Mouse (Mus musculus) liver, embryonic 16.5 days (tissue): ENCODE results near the gene Usp47. TPM values are rescaled to one million over a fixed set of nuclear protein-coding genes. Genes with fewer than 3 reads are reported as not detected.
A peak's percentile ranks its signal among the peaks of the same experiment; 100 is the strongest.

ENCODE experiments used
- ATAC-seq: fragments of 200-750 bp; cut with Nextera tagmentation; 2 replicates; pipeline ENCODE4 v1.8.0; 2017; ENCODE audit warnings: low read depth, mild to moderate bottlenecking, moderate number of reproducible peaks, moderate library complexity
- H3K27ac ChIP-seq: fragments of 300-500 bp; sonication (generic); 2 replicates; pipeline ENCODE4 v1.5.1; 2014; ENCODE audit warnings: mild to moderate bottlenecking, low read length
- H3K27me3 ChIP-seq: fragments of 300-500 bp; sonication (generic); 2 replicates; pipeline ENCODE4 v1.6.1; 2014; ENCODE audit warnings: low read depth, low read length, mixed read lengths; ENCODE audit not compliant: control insufficient read depth, insufficient read depth
- H3K36me3 ChIP-seq: fragments of 300-500 bp; sonication (generic); 2 replicates; pipeline ENCODE4 v1.6.1; 2014; ENCODE audit warnings: mild to moderate bottlenecking; ENCODE audit not compliant: control insufficient read depth, insufficient read depth
- H3K4me1 ChIP-seq: fragments of 300-500 bp; sonication (generic); 2 replicates; pipeline ENCODE4 v1.6.1; 2014; ENCODE audit warnings: low read depth, low read length, mixed read lengths; ENCODE audit not compliant: control insufficient read depth
- H3K4me2 ChIP-seq: fragments of 300-500 bp; sonication (generic); 2 replicates; pipeline ENCODE4 v1.6.1; 2014; ENCODE audit warnings: low read depth, low read length, mixed read lengths
- H3K4me3 ChIP-seq: fragments of 300-500 bp; sonication (generic); 2 replicates; pipeline ENCODE4 v1.5.1; 2014; ENCODE audit warnings: low read depth, mild to moderate bottlenecking, low read length
- H3K9ac ChIP-seq: fragments of 300-500 bp; sonication (generic); 2 replicates; pipeline ENCODE4 v1.6.1; 2014; ENCODE audit warnings: low read depth, low read length
- H3K9me3 ChIP-seq: fragments of 300-500 bp; sonication (generic); replicated peaks from 2 replicates; pipeline ENCODE4 v1.6.1; 2016; ENCODE audit warnings: low read length; ENCODE audit not compliant: control insufficient read depth
- WGBS: fragments of 180-500 bp; shearing (Covaris S2); extraction: QIAGEN DNeasy Blood & Tissue Kit; methylation state at CpG from one replicate; pipeline ENCODE4 v1.1.7; 2014; ENCODE audit not compliant: insufficient replicate concordance; 5-methylcytosine and 5-hydroxymethylcytosine counted together
- polyA plus RNA-seq: library from polyadenylated mRNA; unstranded; fragments of >200 nt; fragmentation: Nextera tagmentation; extraction: Ambion mirVana; gene quantifications from 2 replicates; pipeline ENCODE4 v1.2.1, GENCODE M21; 2015

Usp47 gene
- polyA plus RNA-seq, 1 experiment from 2014 or later = 19.9 TPM

DNA sequence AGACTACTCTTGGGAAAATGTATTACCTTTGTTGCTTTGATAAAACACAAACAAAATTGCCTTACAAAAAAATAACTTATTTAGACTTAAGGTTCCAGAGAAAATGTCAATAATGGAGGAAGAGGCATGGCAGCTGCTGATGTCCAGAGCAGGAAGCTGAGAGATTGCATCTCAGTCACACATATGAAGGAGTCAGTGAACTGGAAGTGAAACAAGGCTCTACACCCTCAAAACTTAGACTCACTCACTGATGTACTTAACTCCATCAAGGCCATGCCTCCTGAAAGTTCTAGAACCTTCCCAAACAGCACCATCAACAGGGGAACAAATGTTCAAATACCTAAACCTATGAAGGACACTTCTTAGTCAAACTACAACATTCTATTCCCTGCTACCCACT is 23.9 kb upstream of the Usp47 start:
- Histone ChIP-seq H3K4me1 (no peaks in the 10 kb centered on the region), H3K36me3 (no peaks in the 10 kb centered on the region), H3K27ac (no peak overlapping the region), H3K4me3 (no peak overlapping the region), H3K4me2 (no peak overlapping the region), H3K9me3 (no peaks in the 10 kb centered on the region), H3K27me3 (no peaks in the 10 kb centered on the region), H3K9ac (no peak overlapping the region)
- ATAC-seq = no peak

DNA sequence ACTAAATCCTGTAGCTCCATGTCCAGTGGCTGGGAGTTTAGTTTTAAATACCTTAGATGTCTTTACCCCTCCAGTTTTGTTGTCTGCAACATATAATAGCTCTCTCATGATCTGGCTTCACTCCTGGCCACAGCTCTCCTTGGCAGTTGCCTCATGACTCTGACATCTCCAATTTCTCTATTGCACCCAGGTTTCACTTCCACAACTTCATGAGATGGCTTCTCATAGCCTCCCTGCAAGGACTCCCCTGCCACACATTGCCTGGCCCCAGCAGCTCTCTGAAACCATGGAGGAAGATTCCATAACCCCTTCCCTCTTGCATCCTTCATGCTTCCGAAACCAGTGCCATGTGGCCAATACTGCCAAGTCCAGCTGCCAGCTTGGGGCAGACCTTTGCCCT is 23.1 kb upstream of the Usp47 start:
- no peaks in the 10 kb centered on the region for H3K27me3 ChIP-seq
- no peak overlapping the region for H3K9ac ChIP-seq
- no peaks in the 10 kb centered on the region for H3K36me3 ChIP-seq
- ATAC-seq = no peak
- WGBS = 64% methylated on average over 1 of the region's 1 CpGs
- H3K27ac ChIP-seq = no peak overlapping the region
- H3K4me1 ChIP-seq = no peaks in the 10 kb centered on the region
- no peak overlapping the region for H3K4me2 ChIP-seq
- no peaks in the 10 kb centered on the region for H3K9me3 ChIP-seq
- no peak overlapping the region for H3K4me3 ChIP-seq

DNA sequence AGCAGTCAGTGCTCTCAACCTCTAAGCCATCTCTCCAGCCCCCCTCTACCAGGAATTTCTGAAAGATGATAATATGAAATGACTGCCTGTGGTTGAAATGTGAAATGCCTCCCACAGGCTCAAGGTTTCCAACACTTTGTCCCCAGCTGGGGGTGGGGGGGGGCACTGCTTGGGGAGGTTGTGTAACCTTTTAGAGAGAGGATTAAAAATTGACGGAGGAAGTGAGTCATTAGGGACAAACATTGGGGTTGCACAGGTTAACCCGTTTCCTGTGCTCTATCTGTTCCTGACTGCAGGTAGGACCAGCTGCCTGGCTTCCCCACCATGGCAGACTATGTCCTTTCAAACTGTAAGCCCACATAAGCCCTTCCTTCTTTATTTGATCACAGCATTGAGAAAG is 12.8 kb upstream of the Usp47 start:
- Histone ChIP-seq H3K4me1 (no peaks in the 10 kb centered on the region), H3K4me3 (no peak overlapping the region), H3K36me3 (no peaks in the 10 kb centered on the region), H3K9me3 (no peaks in the 10 kb centered on the region), H3K9ac (no peak overlapping the region), H3K27ac (no peak overlapping the region), H3K27me3 (no peaks in the 10 kb centered on the region), H3K4me2 (no peak overlapping the region)
- ATAC-seq = no peak
- 58% methylated on average over 2 of the region's 2 CpGs for WGBS

DNA sequence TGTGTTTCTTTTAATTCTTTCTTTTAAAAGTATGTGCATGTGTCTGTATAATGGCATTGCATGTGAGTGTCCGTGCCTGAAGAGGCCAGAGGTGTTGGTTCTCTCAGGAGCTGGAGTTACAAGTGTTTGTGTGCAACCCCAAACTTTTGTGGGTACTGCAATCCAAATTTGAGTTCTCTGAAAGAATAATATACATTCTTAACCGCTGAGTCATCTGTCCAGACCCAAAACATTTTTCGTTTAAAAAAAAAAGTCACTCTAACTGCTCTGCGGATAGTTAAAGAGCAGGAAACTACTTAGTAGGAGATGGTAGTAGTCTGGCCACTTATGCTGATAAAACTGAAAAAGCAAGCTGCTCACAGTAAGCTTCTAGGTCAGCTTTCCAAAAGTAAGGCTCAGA is 12.3 kb upstream of the Usp47 start:
- no peak overlapping the region for H3K9ac ChIP-seq
- H3K4me1 ChIP-seq = no peaks in the 10 kb centered on the region
- no peaks in the 10 kb centered on the region for H3K36me3 ChIP-seq
- no peak overlapping the region for H3K4me2 ChIP-seq
- H3K27me3 ChIP-seq = no peaks in the 10 kb centered on the region
- ATAC-seq = no peak
- 49% methylated on average over 4 of the region's 4 CpGs for WGBS
- H3K9me3 ChIP-seq = no peaks in the 10 kb centered on the region
- H3K4me3 ChIP-seq = no peak overlapping the region
- no peak overlapping the region for H3K27ac ChIP-seq

DNA sequence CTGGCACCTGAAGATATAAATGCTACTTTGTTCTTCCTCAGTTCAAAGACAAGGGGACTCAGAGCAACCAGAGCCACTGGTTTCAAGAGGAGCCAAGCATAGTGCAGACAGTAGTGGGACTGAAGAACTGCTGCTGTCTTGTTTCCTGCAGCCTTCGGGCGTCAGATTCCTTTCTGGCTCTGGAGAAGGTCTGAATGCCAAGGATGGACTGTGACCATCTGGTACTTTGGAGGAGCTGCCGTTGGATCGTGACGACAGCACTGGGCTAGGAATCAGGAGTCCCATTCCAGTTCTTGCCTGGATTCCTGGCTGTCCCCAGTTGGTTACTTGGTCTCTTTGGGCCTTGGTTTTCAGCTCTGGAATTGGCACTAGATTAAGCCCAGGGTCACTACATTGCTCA is 11.2 kb upstream of the Usp47 start:
- no peaks in the 10 kb centered on the region for H3K9me3 ChIP-seq
- no peaks in the 10 kb centered on the region for H3K27me3 ChIP-seq
- no peaks in the 10 kb centered on the region for H3K4me1 ChIP-seq
- 56% methylated on average over 5 of the region's 5 CpGs for WGBS
- no peak overlapping the region for H3K9ac ChIP-seq
- ATAC-seq = no peak
- no peak overlapping the region for H3K4me3 ChIP-seq
- H3K4me2 ChIP-seq = no peak overlapping the region
- H3K36me3 ChIP-seq = no peaks in the 10 kb centered on the region
- no peak overlapping the region for H3K27ac ChIP-seq

DNA sequence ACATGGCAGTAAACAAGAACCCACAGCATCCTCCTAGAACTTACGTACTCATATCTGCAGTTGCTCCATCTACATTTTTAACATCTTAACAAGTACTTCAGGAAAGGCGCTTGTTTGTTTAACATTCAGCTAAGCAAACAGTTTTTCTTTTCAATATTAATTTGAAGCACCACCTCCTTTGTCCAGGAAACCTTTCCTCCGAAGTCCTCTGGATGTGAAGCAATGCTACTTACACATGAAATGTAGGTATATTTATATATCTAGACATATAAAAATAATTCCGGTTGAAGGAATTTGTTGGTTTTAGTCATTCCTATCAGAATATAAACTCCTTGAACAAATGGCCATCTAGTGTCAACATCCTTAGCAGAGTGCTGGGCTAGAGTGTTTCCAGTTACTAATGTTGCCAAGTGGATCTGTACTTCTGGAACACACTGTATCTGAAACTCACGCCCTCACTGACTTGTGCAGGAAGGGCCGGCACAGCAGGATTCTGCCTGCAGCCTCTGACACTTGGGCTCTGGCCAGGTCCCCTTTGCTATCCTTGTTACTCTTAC is 10.6 kb upstream of the Usp47 start:
- no peak for ATAC-seq
- no peak overlapping the region for H3K4me3 ChIP-seq

DNA sequence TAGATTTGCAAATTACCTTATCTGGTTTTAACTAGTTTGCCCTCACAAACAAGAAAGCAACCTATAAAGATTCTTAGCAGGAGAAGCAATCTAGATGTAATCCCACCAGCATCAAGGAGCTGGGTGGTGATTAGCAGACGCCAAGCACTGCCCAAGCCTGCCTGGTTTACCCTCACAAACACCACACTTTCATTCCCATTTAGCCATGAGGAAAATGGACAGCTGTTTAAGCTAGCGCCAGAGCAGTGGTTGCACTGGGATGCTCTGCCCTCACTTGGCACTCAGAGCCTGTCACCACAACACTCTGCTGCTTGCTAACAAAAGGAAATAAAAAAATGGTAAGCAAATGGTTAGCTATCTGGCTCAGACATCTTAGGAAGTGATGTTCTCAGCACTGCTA is 9.2 kb upstream of the Usp47 start:
- no peaks in the 10 kb centered on the region for H3K27me3 ChIP-seq
- WGBS = 48% methylated on average over 2 of the region's 2 CpGs

More for the DNA sequence above, 10.6 kb upstream of the Usp47 start:
- Histone ChIP-seq H3K36me3 (no peaks in the 10 kb centered on the region), H3K27me3 (no peaks in the 10 kb centered on the region), H3K9me3 (no peaks in the 10 kb centered on the region), H3K4me1 (no peaks in the 10 kb centered on the region), H3K4me2 (no peak overlapping the region), H3K9ac (no peak overlapping the region), H3K27ac (no peak overlapping the region)
- 69% methylated on average over 6 of the region's 6 CpGs for WGBS

DNA sequence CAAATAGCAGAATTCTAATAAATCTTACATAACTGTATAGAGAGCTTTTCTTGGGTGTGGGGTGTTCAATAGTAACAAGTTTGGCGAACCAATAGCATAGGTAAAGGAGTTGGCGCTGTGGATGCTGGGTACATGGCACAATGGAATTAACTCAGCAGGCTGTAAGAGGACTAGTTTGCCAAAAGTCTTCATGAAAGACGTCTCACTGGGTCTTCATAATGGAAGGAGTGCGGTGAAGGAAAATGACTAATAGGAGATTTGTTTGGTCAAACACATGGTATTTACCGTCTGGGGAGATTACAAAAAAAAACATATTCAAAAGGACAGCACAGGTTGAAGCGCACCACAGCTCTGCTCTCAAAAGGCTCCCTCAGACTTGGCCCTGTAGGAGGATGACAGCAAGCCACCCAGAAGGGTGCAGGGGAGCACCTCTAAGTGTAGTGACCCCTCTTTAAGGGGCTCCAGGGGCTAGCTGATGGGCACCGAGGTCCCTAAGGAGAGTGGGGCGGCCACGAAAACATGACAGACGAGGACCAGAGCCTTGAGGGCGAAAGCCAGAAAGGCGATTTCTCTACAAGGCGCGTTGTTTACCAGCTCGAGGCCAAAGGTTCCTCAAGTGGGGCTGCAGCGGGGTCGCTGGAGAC is 676 bp upstream of the Usp47 start:
- 25% methylated on average over 17 of the region's 17 CpGs for WGBS
- ATAC-seq = peak; percentile 5; the same call in 1 of the 2 replicates
- Histone ChIP-seq H3K4me2 (peak overlapping the region; percentile 97), H3K9me3 (no peaks in the 10 kb centered on the region), H3K36me3 (no peaks in the 10 kb centered on the region), H3K9ac (peak overlapping the region; percentile 89), H3K27ac (peak overlapping the region; percentile 89), H3K4me1 (peaks cover 22% of the 10 kb centered on the region), H3K4me3 (peak overlapping the region; percentile 80), H3K27me3 (no peaks in the 10 kb centered on the region)

More for the DNA sequence above, 9.2 kb upstream of the Usp47 start:
- Histone ChIP-seq H3K4me1 (no peaks in the 10 kb centered on the region), H3K9me3 (no peaks in the 10 kb centered on the region), H3K9ac (no peak overlapping the region), H3K4me3 (no peak overlapping the region), H3K4me2 (no peak overlapping the region), H3K36me3 (no peaks in the 10 kb centered on the region), H3K27ac (no peak overlapping the region)
- no peak for ATAC-seq

DNA sequence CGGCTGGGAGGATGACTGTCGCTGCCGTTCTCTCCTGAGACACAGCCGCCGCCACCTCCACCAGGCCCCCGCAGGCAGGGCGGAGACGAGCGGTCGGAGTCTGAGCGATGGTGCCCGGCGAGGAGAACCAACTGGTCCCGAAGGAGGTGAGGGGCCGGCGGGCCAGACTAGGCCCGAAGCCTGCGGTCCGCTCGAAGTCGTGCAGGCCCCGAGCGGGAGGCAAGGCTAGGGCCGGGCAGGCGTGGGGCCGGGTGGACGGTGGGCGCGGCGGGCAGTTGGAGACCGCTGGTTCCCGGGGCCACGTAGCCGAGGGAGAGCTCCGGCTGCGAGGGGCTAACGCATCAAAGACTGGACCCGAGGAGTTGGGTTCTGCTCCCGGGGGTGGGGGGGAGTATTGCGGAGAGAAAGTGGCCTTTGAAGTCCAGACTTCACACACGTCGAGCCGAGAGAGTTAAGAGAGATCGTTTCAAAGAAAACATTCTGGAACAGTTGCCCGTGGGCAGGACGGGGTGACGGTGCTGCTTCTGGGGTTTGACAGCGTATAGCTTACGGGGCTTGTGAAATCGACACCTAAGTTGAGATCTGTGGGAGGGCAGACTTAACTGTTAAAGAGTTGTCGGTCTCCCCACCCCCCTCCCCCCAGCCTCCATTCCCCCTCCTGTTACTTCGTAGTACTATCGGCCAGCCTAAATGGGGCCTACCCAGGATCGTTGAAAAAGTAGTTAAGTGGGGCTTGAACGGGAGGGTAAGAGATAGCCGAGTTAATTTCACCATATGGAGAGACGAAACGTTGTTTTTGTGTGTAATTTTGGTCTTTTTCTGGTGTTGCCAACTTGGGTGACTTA is 519 bp downstream of the Usp47 start:
- Histone ChIP-seq H3K4me2 (peak overlapping the region; percentile 97), H3K27ac (peak overlapping the region; percentile 89), H3K36me3 (no peaks in the 10 kb centered on the region), H3K9ac (peak overlapping the region; percentile 89), H3K9me3 (no peaks in the 10 kb centered on the region), H3K4me3 (peak overlapping the region; percentile 80), H3K4me1 (peaks cover 22% of the 10 kb centered on the region), H3K27me3 (no peaks in the 10 kb centered on the region)
- ATAC-seq = peak; percentile 79
- under 1% methylated on average over 58 of the region's 58 CpGs for WGBS
